Mouse (Mus musculus) gastrocnemius, postnatal 10 days (tissue): ENCODE measurements at regions not wholly inside any gene's neighbourhood (a gene's known extent, or its start where the extent isn't known, plus 50 kb on each side); places are given as distances from the start of the nearest gene placed in this dataset.

Experiments
- DNase-seq: peaks from one replicate; pipeline ENCODE4 v3.0.0; 2021; ENCODE audit warnings: mixed read lengths

- DNase-seq = no peak
These were observed 281.6 kb downstream of the Tex13c3 start for GRCm38 (mm10) chrX:19199531-19199930.

GRCm38 (mm10) chrX:19168983-19169382 lies 312.1 kb downstream of the Tex13c3 start:
- no peak for DNase-seq

- DNase-seq = no peak
These were observed 312.6 kb downstream of the Tex13c3 start for GRCm38 (mm10) chrX:19168546-19168945.

DNA sequence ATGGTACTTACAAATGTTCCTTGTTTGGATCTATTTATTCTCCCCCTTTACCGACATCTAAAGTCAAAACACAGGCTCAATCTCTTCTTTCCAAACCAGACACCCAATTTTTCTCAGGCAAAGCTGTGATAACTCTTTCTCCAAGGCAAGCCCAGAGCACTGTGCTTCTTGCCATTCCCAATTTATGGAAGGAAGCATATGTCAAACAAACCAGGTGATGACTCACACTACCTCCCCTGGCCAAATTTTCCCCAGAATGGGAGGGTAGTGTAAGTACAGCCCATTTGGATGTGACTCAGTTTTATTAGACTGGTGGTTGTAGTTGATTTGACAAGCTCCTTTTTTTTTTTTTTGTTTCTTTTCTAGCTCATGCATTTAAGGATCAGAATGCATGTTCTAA lies 313.0 kb downstream of the Tex13c3 start:
- DNase-seq = no peak

DNA sequence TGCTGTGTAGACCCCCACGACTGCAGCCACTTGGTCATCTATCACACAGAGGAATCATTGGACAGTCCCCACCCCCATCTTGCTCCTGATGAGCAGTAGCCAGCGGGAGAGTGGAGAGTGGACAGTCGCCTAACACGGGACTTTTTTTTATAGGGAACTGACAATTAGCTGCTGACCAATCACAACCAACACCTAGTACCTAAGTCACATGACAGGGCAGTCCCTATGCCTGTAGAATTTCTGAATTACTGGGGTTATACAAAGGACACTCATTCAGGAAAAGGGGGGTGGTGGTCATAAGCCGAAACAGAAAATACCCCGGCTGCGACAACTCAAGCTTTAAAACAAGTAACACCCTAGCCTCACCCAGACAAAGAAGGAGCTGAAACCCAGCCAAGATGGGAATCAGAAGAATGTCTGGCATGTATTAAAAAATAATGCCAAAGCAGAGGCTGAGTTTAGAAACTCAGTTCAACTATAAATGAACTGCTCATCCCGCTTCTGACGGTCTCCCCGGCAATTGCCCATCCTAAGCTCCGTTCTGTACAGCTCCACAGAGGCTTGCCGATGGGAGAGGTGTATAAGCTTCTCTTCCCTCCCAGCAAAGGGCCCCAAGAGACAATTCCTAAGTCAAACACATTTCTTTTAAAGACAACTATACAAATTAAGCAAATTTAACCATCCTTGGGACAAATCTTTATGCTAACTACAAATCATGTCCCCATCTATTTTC lies 313.8 kb downstream of the Tex13c3 start:
- DNase-seq = peak; percentile 5

GRCm38 (mm10) chrX:19165891-19166644 lies 315.1 kb downstream of the Tex13c3 start:
- DNase-seq = no peak

DNA sequence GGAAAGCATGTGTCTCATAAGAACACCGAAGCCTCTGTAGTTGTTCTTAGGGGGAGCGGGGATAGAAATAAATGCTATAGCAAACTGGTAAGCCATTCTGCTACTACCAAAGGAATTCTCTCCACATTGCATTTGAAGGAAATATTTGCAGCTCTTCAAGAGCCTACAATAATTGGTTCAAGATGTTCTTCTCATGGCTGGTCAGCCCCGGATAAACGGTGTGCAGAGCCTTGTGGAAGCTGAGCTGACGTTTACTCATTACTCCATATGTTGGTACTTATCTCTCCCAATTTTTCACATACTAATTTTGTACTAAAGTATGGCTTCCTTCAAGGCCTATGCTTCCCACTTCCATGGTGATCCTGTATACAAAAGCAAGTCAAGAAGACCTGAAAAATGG lies 317.0 kb downstream of the Tex13c3 start:
- no peak for DNase-seq

GRCm38 (mm10) chrX:19162958-19163357 lies 318.2 kb downstream of the Tex13c3 start:
- DNase-seq = no peak

- DNase-seq = no peak
These were observed 318.8 kb downstream of the Tex13c3 start for GRCm38 (mm10) chrX:19162351-19162750.

DNA sequence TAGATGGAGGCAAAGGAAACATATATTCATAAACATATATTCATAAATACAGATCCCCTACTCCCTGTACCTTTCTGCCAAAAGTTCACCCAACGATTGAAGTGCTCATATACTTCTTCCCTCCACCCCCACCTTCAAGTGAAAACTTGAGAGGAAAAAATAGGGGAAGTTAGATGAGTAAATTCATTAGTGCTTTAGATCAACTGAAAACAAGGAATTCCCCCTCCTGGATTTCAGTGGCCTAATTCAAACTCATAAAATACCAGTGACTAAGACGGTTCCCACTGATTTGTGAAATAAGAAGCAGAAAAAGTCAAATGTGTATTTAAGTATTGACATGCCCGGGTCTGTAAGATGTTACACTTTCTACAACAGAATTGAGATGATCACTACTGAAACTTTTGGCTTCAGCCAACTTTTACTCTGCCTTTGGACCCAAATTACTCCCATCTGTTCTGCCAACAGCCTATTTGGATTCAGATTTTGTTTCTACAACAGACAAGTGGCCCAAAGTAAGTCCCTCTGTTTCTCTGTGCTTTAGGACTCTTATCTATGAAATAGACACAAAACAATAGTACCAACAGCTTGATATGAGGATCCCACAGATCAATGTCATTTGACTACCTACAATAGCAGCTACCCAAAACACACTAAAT lies 320.7 kb downstream of the Tex13c3 start:
- DNase-seq = no peak

DNA sequence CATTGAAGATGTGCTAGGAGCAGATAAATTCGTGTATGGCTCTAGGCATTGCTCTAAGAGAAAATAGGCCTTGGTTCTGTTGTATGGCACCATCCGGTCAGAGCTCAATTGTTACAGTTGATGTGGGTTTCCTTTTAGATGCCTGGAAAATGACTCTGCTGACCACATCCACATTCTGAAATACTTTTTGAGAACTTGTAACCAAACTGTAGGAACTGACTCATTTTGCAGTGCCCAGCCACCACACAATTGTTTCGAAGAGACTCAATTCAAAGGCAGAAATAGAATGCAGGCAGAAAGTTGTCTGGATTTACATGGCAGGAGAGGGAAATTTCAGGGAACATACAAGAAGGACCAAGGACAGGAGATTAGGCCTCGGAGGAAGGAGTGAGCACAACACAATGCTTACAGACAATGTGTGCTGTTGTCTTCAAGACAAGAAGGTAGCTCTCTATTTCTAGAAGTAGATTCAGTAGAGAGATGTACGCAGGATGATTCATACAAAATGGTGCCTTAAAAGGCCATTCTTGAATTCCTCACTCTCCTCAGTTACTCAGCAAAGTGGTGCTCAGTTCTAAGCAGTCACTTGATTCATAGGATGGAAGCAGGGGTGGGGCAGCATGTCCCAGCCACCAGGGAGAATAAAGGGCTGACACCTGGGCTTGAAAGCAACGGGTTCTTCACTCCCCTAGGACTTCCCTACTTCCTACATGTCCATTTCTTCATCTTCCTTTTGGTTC lies 323.5 kb downstream of the Tex13c3 start:
- no peak for DNase-seq

GRCm38 (mm10) chrX:19153619-19154018 lies 327.5 kb downstream of the Tex13c3 start:
- no peak for DNase-seq

- no peak for DNase-seq
These were observed 328.8 kb downstream of the Tex13c3 start for GRCm38 (mm10) chrX:19152170-19152861.

DNA sequence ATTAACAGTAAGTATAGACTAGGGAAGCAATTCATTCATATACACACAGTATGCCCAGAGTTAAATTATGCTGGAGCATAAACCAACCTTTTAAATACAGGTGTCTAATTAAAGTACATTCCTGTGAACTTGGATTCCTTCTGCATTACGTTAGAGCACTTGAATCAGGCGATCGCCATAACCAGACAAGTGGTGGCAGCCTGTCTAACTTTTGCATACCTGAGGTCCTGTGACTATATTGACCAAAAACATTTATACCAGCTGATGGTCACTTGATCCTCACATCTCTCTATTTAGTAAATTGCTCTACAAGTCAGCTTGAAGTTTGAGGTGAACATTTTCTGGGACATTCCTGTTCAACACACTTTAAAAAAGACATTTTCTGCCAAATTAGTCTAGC lies 330.5 kb downstream of the Tex13c3 start:
- DNase-seq = no peak

DNA sequence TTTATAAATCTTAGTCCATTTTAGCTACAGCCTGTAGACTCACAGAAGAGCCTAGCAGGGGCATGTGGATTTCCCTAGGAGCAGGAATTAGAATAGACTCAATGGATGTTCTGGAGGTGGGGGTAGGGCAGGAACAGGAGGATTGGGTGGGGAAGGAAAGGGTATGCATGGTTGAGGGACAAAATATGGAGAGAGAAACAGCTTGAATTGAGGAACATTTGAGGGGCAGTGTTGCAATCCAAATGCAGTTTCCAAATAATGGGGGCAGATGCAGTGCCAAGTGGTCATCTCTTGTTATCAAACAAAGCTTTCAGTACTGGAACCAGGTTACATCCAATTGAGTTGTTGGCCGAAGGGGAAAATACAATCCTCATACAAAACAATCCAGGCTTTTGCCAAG lies 332.4 kb downstream of the Tex13c3 start:
- DNase-seq = no peak

DNA sequence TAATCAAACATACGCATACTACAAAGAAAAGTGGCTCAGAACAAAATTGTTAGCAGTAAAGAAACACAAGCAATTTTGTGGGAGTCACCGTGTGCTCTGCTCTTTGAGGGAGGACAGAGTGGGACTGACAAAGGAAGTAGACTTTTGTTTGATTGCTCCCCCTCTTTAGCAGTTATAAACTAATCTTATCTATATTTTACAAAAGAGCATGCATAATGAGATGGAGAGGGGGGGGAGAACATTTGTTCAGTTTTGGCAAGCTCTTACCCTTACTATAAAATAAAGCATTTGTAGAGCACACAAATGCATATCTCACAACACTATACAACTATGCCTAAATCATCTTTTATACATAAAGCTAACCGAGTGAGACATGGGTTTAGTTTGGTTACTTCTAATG lies 332.9 kb downstream of the Tex13c3 start:
- no peak for DNase-seq

DNA sequence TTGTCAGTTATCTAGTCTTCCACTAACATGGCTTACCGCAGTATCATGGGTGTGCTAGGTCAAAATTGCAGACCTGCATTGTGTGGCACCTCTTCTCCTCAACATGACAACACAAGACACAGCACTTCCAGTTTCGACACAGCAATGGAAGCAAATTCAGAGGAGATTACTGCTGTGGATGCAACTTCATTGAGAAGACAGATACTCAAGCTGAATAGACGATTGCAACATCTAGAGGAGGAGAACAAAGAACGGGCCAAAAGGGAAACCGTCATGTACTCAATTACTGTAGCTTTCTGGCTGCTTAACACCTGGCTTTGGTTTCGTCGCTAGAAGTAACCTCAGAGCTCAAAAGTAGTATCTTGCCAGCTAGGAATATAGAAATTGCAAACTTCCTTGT lies 368.4 kb downstream of the Tex13c3 start:
- no peak for DNase-seq

DNA sequence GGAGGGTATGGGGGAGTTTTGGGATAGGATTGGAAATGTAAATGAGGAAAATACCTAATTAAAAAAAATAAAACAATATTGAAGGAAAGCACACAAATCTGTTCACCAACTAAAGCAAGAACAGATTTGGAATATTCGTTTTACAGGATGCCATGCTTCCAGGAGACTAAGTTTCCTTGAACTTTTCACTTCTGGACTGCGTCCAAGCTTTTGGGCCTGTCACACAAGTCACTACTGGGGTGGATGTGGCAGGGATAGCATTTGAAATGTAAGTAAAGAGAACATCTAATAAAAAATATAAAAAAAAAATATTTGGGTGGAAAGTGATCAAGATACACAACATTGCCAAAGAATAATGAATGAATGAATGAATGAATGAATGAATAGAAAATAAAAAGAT lies 378.2 kb downstream of the Tex13c3 start:
- DNase-seq = no peak

- DNase-seq = no peak
These were observed 385.2 kb downstream of the Tex13c3 start for GRCm38 (mm10) chrX:19095960-19096359.

- no peak for DNase-seq
These were observed 396.7 kb downstream of the Tex13c3 start for GRCm38 (mm10) chrX:19084435-19084834.

DNA sequence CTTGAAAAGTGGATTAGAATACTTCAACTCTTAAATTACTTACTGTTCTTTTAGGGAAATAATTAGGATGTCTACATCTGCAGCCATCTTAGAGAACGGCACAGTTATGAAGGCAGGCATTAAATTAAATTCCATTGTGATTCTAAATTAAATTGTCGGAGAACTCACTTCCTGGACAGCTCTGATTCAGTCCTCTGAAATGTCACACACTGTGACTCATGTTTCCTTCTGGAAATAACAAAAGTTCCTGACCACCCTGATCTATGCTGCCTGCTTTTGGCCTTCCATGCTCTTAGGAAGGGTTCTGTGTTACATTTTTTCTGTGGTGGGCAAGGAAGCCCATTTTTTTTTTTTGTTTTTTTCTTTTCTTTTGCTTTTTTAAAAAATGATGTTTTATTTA lies 401.1 kb downstream of the Tex13c3 start:
- no peak for DNase-seq
